Mouse (Mus musculus): ENCODE data around the gene Spindoc.

GRCm38 (mm10) chr19:7305380-7306310 is 77.1 kb downstream of the Spindoc start:
- no peak for TF ChIP-seq POLR2A (IDR thresholded peaks at IDR 0.05; ENCODE audit: low read depth, low read length)
- TF ChIP-seq CTCF (IDR thresholded peaks at IDR 0.05; ENCODE audit: borderline replicate concordance, insufficient read depth, low read length): no peak

Data from embryonic fibroblast, embryonic 13.5 days (primary cell).